Mouse (Mus musculus) left cerebral cortex, postnatal 14 days (tissue): ENCODE measurements at regions not wholly inside any gene's neighbourhood (a gene's known extent, or its start where the extent isn't known, plus 50 kb on each side); places are given as distances from the start of the nearest gene placed in this dataset.

Experiments used
- DNase-seq, 2 experiments: peaks; one replicate each; pipeline ENCODE4 v3.0.0; 2021 to 2022; ENCODE audit warnings: low spot score in 2 of 2, mixed read lengths in 1 of 2
- intact Hi-C: fragments of 180-260 bp; cut with DNase I; formaldehyde crosslinking; loops from one replicate; pipeline ENCODE4 v1.15.1; 2025

- intact Hi-C loops, result no loop called here
- no peak for DNase-seq
Observed at GRCm38 (mm10) chr4:31583495-31583894, 380.4 kb upstream of the Map3k7 start.

GRCm38 (mm10) chr4:31584171-31584570, 379.7 kb upstream of the Map3k7 start:
- intact Hi-C loops, result no loop called here

DNA sequence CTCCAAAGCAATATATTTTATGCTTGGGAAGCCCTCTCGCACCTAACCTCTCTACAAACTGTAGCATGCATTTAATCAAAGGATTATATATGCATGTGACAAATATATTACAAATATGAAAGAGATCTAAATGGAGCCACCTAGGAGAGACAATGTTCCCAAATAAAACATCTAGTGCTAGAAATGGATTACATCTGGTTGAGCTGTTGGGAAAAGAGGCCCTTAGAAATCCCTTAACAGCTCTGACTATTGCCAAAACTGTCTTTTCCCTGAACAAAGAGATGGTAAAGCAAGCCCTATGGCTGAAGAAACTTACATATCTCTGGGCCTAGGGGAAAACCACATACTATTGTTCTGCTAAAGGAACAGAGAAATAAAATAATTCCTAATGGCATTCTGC, 369.8 kb upstream of the Map3k7 start:
- intact Hi-C loops, result no loop called here
- no peak for DNase-seq

More at GRCm38 (mm10) chr4:31584171-31584570, 379.7 kb upstream of the Map3k7 start:
- DNase-seq, result peak; percentile 9 to 22

- intact Hi-C loops, result no loop called here
- peak in 1 of 2 experiments; percentile 21 for DNase-seq
Observed at GRCm38 (mm10) chr4:31601536-31601935, 362.4 kb upstream of the Map3k7 start.

GRCm38 (mm10) chr4:31603776-31604175, 360.1 kb upstream of the Map3k7 start:
- intact Hi-C loops, result no loop called here
- DNase-seq, result no peak

DNA sequence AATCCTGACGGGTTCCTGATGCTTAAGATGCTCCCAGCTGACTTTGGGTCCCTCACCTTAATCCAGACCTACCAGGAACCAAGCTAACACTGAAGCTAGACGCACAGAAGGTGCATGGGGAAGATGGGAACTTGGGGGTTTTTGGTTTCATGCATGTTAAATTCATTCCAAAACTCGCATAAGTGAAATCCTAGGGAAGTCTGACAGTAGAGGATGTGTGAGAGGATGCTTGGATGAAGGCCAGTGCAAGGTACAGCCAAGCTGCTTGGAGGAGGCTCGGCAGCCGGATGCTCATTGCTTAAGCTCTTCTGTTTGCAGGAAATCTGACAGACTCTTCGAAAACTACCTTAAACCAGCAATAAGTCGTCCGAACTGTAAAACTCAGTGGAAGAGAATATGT, 355.1 kb upstream of the Map3k7 start:
- intact Hi-C loops, result no loop called here

GRCm38 (mm10) chr4:31609559-31609958, 354.3 kb upstream of the Map3k7 start:
- intact Hi-C loops, result no loop called here
- DNase-seq, result no peak

More for the DNA sequence above, 355.1 kb upstream of the Map3k7 start:
- peak; percentile 59 to 63 for DNase-seq

GRCm38 (mm10) chr4:31612147-31612824, 351.6 kb upstream of the Map3k7 start:
- no peak for DNase-seq
- intact Hi-C loops, result no loop called here

DNA sequence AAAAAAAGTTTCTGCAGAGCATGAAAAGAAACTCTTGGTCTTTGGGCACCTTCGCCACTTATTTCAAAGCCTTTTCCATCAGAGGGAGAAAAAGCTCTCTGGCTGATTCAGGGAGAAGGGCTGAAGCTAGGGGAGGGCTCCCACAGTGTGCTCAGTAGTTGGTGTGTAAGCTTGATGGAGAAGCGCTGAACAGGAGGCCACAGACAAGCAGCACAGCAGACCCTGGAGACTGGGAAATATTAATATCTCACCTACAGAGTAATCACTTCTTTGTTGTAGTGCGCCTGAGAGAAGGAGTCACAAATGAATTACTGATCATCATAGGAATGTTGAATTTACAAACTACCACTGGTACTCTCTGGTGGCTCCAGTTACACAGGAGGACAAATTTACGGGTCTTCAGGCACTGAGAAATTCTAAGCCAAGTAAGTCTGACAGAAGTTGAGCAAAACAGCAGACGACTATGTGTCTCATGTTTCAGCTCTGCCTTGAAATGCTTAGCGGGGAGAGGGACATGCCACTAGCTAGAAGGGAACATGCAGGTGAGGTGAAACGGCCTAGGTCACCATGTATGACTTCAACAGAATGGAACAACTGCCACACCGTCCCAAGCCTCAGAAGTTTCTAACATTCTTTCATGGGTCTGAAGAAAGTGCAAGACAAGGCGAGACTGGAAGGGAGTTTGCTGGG, 350.9 kb upstream of the Map3k7 start:
- intact Hi-C loops, result no loop called here
- DNase-seq, result no peak

DNA sequence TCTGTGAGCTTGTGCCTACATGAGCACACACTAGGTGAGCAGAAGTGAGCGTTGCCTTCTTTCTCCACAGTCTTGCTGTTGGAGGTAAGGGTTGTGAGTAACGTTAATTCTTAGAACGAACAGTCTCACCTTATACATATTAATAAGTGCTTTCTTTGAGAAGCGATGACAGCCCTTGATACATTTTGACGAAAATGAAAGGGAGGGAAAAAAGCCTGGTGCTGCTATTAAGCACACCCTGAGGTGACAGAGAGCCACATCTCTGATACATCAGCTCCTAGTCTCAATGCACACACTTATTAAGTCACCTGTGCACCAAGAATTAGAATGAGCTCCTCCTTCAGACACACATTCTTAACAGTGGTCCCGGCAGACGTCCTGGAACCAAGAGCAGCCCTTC, 346.3 kb upstream of the Map3k7 start:
- intact Hi-C loops, result no loop called here
- no peak for DNase-seq

DNA sequence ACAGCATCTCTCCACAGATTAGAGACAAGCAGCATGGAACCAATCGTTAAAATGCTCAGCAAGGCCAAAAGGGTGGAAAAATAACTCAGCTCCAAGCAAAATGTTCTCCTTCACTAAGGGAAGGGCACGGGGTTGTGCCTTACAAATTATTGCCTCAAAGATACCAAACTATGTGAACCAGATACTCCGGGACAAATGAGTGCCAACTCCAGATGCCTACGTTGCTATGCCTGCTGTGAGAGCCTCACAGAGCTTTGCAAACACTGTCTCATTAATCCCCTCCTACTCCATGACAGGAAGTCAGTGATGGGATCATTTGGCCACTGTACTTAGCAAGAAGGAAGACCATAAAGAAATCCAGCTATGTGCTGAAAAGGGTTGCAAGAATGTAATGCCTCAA, 345.9 kb upstream of the Map3k7 start:
- intact Hi-C loops, result no loop called here
- no peak for DNase-seq

GRCm38 (mm10) chr4:31621205-31621604, 342.7 kb upstream of the Map3k7 start:
- DNase-seq, result no peak
- intact Hi-C loops, result no loop called here

DNA sequence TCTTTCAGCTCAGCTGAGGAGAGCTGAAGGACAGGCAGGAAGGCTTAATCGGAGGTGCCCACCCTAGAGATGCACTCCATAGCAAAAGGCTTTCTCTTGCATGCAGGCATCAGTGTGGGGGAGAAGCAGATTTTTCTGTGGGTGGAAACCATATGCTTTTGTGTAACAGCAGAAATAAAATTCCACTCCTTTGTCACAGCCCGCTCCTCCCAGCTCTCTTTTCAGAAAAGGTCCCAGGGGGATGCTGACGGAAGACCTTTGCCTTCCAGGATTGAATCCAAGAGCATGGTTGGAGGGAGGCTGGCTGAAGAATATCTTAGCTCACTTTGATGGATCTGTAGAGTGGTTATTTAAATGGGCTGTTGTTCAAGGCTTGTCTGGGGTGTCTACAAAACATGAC, 336.8 kb upstream of the Map3k7 start:
- intact Hi-C loops, result no loop called here
- DNase-seq, result no peak

DNA sequence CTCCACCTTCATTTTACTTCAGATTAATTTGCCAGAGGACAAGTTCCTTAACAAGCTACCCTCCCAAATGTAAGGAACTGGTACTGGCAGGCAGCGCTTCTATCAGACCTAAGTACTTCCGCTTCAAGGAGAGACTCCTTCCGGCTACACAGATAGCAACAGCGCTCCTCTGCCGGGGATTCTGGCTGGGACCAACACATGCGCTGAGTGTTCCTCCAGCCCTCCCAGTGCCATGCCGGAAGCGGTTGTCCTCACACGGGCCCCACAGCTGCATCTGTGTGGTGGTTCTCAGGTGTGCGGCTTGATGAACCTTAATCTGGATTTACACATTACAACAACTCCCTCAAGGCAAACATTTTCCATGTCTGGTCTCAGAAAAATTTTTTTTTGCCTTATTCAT, 336.1 kb upstream of the Map3k7 start:
- intact Hi-C loops, result no loop called here
- DNase-seq, result peak in 1 of 2 experiments; percentile 5

- DNase-seq, result no peak
- intact Hi-C loops, result no loop called here
Observed at GRCm38 (mm10) chr4:31638564-31638963, 325.3 kb upstream of the Map3k7 start.

GRCm38 (mm10) chr4:31642161-31642560, 321.7 kb upstream of the Map3k7 start:
- DNase-seq, result peak; percentile 71 to 77
- intact Hi-C loops, result loop anchor here (10.0 kb wide), 1 partner anchor 217 kb away; no protein-coding TSS in a partner anchor

- intact Hi-C loops, result loop anchor here (10.0 kb wide), 1 partner anchor 218 kb away; no protein-coding TSS in a partner anchor
- no peak for DNase-seq
Observed at GRCm38 (mm10) chr4:31642593-31643290, 321.2 kb upstream of the Map3k7 start.

GRCm38 (mm10) chr4:31648631-31649368, 315.1 kb upstream of the Map3k7 start:
- intact Hi-C loops, result loop anchor here (10.0 kb wide), 1 partner anchor 224 kb away; no protein-coding TSS in a partner anchor
- no peak for DNase-seq

- DNase-seq, result no peak
- intact Hi-C loops, result no loop called here
Observed at GRCm38 (mm10) chr4:31655364-31656106, 308.4 kb upstream of the Map3k7 start.
